Mouse (Mus musculus): ENCODE results near the gene Tm7sf3.
A peak's percentile ranks its signal among the peaks of the same experiment; 100 is the strongest.

Tm7sf3 gene

GRCm38 (mm10) chr6:146660591-146660990 is 18.0 kb upstream of the Tm7sf3 start:
- DNase-seq (ENCODE audit: low read depth, low spot score), result peak; percentile 4

GRCm38 (mm10) chr6:146653197-146653596 is 10.6 kb upstream of the Tm7sf3 start:
- no peak for DNase-seq (ENCODE audit: low read depth, low spot score)

- DNase-seq (ENCODE audit: low read depth, low spot score), result no peak
These were observed 8.8 kb upstream of the Tm7sf3 start for GRCm38 (mm10) chr6:146651431-146651830.

- no peak for DNase-seq (ENCODE audit: low read depth, low spot score)
These were observed 7.4 kb upstream of the Tm7sf3 start for GRCm38 (mm10) chr6:146650013-146650412.

GRCm38 (mm10) chr6:146643184-146643570 is 553 bp upstream of the Tm7sf3 start:
- no peak for DNase-seq (ENCODE audit: low read depth, low spot score)

GRCm38 (mm10) chr6:146641621-146642210 is 908 bp downstream of the Tm7sf3 start:
- no peak for DNase-seq (ENCODE audit: low read depth, low spot score)

GRCm38 (mm10) chr6:146640991-146641390 is 1.6 kb downstream of the Tm7sf3 start:
- DNase-seq (ENCODE audit: low read depth, low spot score), result no peak

- DNase-seq (ENCODE audit: low read depth, low spot score), result no peak
These were observed 2.3 kb downstream of the Tm7sf3 start for GRCm38 (mm10) chr6:146640068-146640965.

GRCm38 (mm10) chr6:146636482-146636881 is 6.1 kb downstream of the Tm7sf3 start:
- DNase-seq (ENCODE audit: low read depth, low spot score), result no peak

GRCm38 (mm10) chr6:146634759-146635606 is 7.6 kb downstream of the Tm7sf3 start:
- DNase-seq (ENCODE audit: low read depth, low spot score), result no peak

- peak; percentile 79 for DNase-seq (ENCODE audit: low read depth, low spot score)
These were observed 8.5 kb downstream of the Tm7sf3 start for GRCm38 (mm10) chr6:146634015-146634722.

- no peak for DNase-seq (ENCODE audit: low read depth, low spot score)
These were observed 9.0 kb downstream of the Tm7sf3 start for GRCm38 (mm10) chr6:146633629-146634014.

- no peak for DNase-seq (ENCODE audit: low read depth, low spot score)
These were observed 9.5 kb downstream of the Tm7sf3 start for GRCm38 (mm10) chr6:146633097-146633496.

GRCm38 (mm10) chr6:146632403-146632802 is 10.2 kb downstream of the Tm7sf3 start:
- no peak for DNase-seq (ENCODE audit: low read depth, low spot score)

- DNase-seq (ENCODE audit: low read depth, low spot score), result no peak
These were observed 10.8 kb downstream of the Tm7sf3 start for GRCm38 (mm10) chr6:146631847-146632246.

GRCm38 (mm10) chr6:146630961-146631360 is 11.7 kb downstream of the Tm7sf3 start:
- no peak for DNase-seq (ENCODE audit: low read depth, low spot score)

GRCm38 (mm10) chr6:146629781-146630756 is 12.6 kb downstream of the Tm7sf3 start:
- no peak for DNase-seq (ENCODE audit: low read depth, low spot score)

- no peak for DNase-seq (ENCODE audit: low read depth, low spot score)
These were observed 14.5 kb downstream of the Tm7sf3 start for GRCm38 (mm10) chr6:146628123-146628522.

- no peak for DNase-seq (ENCODE audit: low read depth, low spot score)
These were observed 26.0 kb downstream of the Tm7sf3 start for GRCm38 (mm10) chr6:146616670-146617069.

GRCm38 (mm10) chr6:146615891-146616290 is 26.7 kb downstream of the Tm7sf3 start:
- DNase-seq (ENCODE audit: low read depth, low spot score), result no peak

Data from embryo, embryonic 11.5 days (tissue).